In genomic region chr14:60736591-60737192, GRCm38 (mm10) we compare ENCODE assay signal across 7 mouse cellular contexts. TPM values are rescaled to one million over a fixed set of nuclear protein-coding genes. Genes with fewer than 3 reads are reported as not detected.
DNase-seq lines count a peak whose midpoint lies in the region; ATAC-seq and TF ChIP-seq lines count a peak whose summit lies in the region.

No protein-coding gene starts in this region.

- no peak overlapping the region for H3K4me2 ChIP-seq in forebrain, embryonic 16.5 days (ENCODE audit: low read length)
- H3K4me2 ChIP-seq in hindbrain, postnatal 0 days (ENCODE audit: low read depth, low read length), result no peak overlapping the region
- H3K4me2 ChIP-seq in liver, postnatal 0 days (ENCODE audit: low read depth, low read length), result peak overlapping the region; percentile 58
- H3K4me2 ChIP-seq in neural tube, embryonic 12.5 days (replicated peaks), result peak overlapping the region; percentile 18; the same call in 1 of the 2 replicates

- peak; percentile 85 to 87 for DNase-seq in CD8-positive naive resting alpha-beta T cell, adult 2 months (ENCODE audit: low read depth in 2 of 2, low spot score in 2 of 2)
- DNase-seq in WW6 (ENCODE audit: low read depth, low spot score), result peak; percentile 29
- peak; percentile 24 for DNase-seq in hindbrain, postnatal 0 days (ENCODE audit: low spot score)
- DNase-seq in liver, postnatal 0 days, result peak; percentile 60
- no peak for DNase-seq in cerebellum, adult 11 months

- no peaks in the 10 kb centered on the region for H3K36me3 ChIP-seq in forebrain, embryonic 16.5 days (ENCODE audit: control insufficient read depth, insufficient read depth)
- no peaks in the 10 kb centered on the region for H3K36me3 ChIP-seq in hindbrain, postnatal 0 days (ENCODE audit: insufficient read depth, low read length)
- peaks cover 4% of the 10 kb centered on the region; the same call in 1 of the 2 replicates for H3K36me3 ChIP-seq in liver, postnatal 0 days (replicated peaks; ENCODE audit: insufficient read depth, low read length)
- no peaks in the 10 kb centered on the region for H3K36me3 ChIP-seq in neural tube, embryonic 12.5 days

- peaks cover 70% of the 10 kb centered on the region for H3K4me1 ChIP-seq in forebrain, embryonic 16.5 days (replicated peaks; ENCODE audit: control insufficient read depth, insufficient read depth, low read length)
- H3K4me1 ChIP-seq in hindbrain, postnatal 0 days (ENCODE audit: insufficient read depth, low read length), result peaks cover 39% of the 10 kb centered on the region
- H3K4me1 ChIP-seq in liver, postnatal 0 days (ENCODE audit: insufficient read depth), result peaks cover 53% of the 10 kb centered on the region
- peaks cover 28% of the 10 kb centered on the region for H3K4me1 ChIP-seq in neural tube, embryonic 12.5 days

- peak; percentile 16; the same call in 1 of the 2 replicates for ATAC-seq in forebrain, embryonic 16.5 days
- ATAC-seq in hindbrain, postnatal 0 days, result peak; percentile 22; the same call in 1 of the 2 replicates
- ATAC-seq in liver, postnatal 0 days, result peak; percentile 70
- ATAC-seq in neural tube, embryonic 12.5 days (ENCODE audit: low FRiP score, low read depth), result 0 out of 2 replicates have a peak, but pooled peaks have one; percentile 10

- H3K27ac ChIP-seq in forebrain, embryonic 16.5 days (ENCODE audit: low read length), result peak overlapping the region; percentile 50
- peak overlapping the region; percentile 58 for H3K27ac ChIP-seq in hindbrain, postnatal 0 days
- peak overlapping the region; percentile 95 for H3K27ac ChIP-seq in liver, postnatal 0 days (ENCODE audit: low read depth)
- H3K27ac ChIP-seq in neural tube, embryonic 12.5 days, result peak overlapping the region; percentile 37; the same call in 1 of the 2 replicates

- WGBS in forebrain, embryonic 16.5 days, result 3% methylated on average over 4 of the region's 4 CpGs
- 16% methylated on average over 4 of the region's 4 CpGs for WGBS in hindbrain, postnatal 0 days
- 6% methylated on average over 4 of the region's 4 CpGs for WGBS in liver, postnatal 0 days (ENCODE audit: insufficient replicate concordance)
- WGBS in neural tube, embryonic 12.5 days, result 9% methylated on average over 4 of the region's 4 CpGs

- H3K9me3 ChIP-seq in forebrain, embryonic 16.5 days (ENCODE audit: control insufficient read depth, low read length), result no peaks in the 10 kb centered on the region
- H3K9me3 ChIP-seq in hindbrain, postnatal 0 days (ENCODE audit: low read length), result no peaks in the 10 kb centered on the region
- no peaks in the 10 kb centered on the region for H3K9me3 ChIP-seq in liver, postnatal 0 days (ENCODE audit: low read length)
- no peaks in the 10 kb centered on the region for H3K9me3 ChIP-seq in neural tube, embryonic 12.5 days

- no peaks in the 10 kb centered on the region for H3K27me3 ChIP-seq in forebrain, embryonic 16.5 days (replicated peaks; ENCODE audit: control insufficient read depth, insufficient read depth, low read length)
- H3K27me3 ChIP-seq in hindbrain, postnatal 0 days (ENCODE audit: insufficient read depth, low read length), result no peaks in the 10 kb centered on the region
- H3K27me3 ChIP-seq in liver, postnatal 0 days (ENCODE audit: insufficient read depth, low read length), result no peaks in the 10 kb centered on the region
- no peaks in the 10 kb centered on the region for H3K27me3 ChIP-seq in neural tube, embryonic 12.5 days (replicated peaks)

- no peak for TF ChIP-seq CTCF in hindbrain, postnatal 0 days (IDR thresholded peaks at IDR 0.05; ENCODE audit: low read depth)
- TF ChIP-seq CTCF in liver, postnatal 0 days (IDR thresholded peaks at IDR 0.05; ENCODE audit: low read depth), result no peak

- TF ChIP-seq EP300 in liver, postnatal 0 days (IDR thresholded peaks at IDR 0.05; ENCODE audit: low read depth), result peak; percentile 30; the same call in 1 of the 2 replicates

- no peak overlapping the region for H3K4me3 ChIP-seq in forebrain, embryonic 16.5 days (replicated peaks; ENCODE audit: low read length)
- no peak overlapping the region for H3K4me3 ChIP-seq in hindbrain, postnatal 0 days (ENCODE audit: low read length)
- 0 out of 2 replicates have a peak overlapping the region, but pooled peaks have one; percentile 25 for H3K4me3 ChIP-seq in liver, postnatal 0 days (ENCODE audit: low read depth, low read length)
- no peak overlapping the region for H3K4me3 ChIP-seq in neural tube, embryonic 12.5 days

- no peak overlapping the region for H3K9ac ChIP-seq in forebrain, embryonic 16.5 days (replicated peaks; ENCODE audit: low read depth, low read length)
- no peak overlapping the region for H3K9ac ChIP-seq in hindbrain, postnatal 0 days (replicated peaks; ENCODE audit: low read length)
- peak overlapping the region; percentile 34; the same call in 1 of the 2 replicates for H3K9ac ChIP-seq in liver, postnatal 0 days (replicated peaks)
- no peak overlapping the region for H3K9ac ChIP-seq in neural tube, embryonic 12.5 days

RNA-seq across cellular contexts. Expression of gene C1qtnf9, which starts 31.2 kb away (rescaled TPM):
- 0.21 TPM in 1 of 2 replicates, not detected in the other for polyA plus RNA-seq in forebrain, embryonic 16.5 days (2015; fragmentation: Nextera tagmentation; extraction: Ambion mirVana)
- total RNA-seq in hindbrain, postnatal 0 days (2014; rRNA removed), result not detected in 2 replicates
- polyA plus RNA-seq in hindbrain, postnatal 0 days (2015; fragmentation: Nextera tagmentation; extraction: Ambion mirVana), result 0.19 and 0.24 TPM in 2 replicates
- polyA plus RNA-seq in liver, postnatal 0 days (2015; fragmentation: Nextera tagmentation; extraction: Ambion mirVana), result 0.25 and 0.49 TPM in 2 replicates
- polyA plus RNA-seq in neural tube, embryonic 12.5 days (2016; fragmentation: Nextera tagmentation; extraction: Ambion mirVana), result 0.27 and 0.33 TPM in 2 replicates

RNA-seq across cellular contexts. Expression of gene Mipep, which starts 47.7 kb away (rescaled TPM):
- 20.5 and 25.4 TPM in 2 replicates for polyA plus RNA-seq in forebrain, embryonic 16.5 days (2015; fragmentation: Nextera tagmentation; extraction: Ambion mirVana)
- 31.7 and 33.1 TPM in 2 replicates for total RNA-seq in hindbrain, postnatal 0 days (2014; rRNA removed)
- polyA plus RNA-seq in hindbrain, postnatal 0 days (2015; fragmentation: Nextera tagmentation; extraction: Ambion mirVana), result 15.7 and 17.5 TPM in 2 replicates
- polyA plus RNA-seq in liver, postnatal 0 days (2015; fragmentation: Nextera tagmentation; extraction: Ambion mirVana), result 5.6 and 6.1 TPM in 2 replicates
- 19.4 and 20.3 TPM in 2 replicates for polyA plus RNA-seq in neural tube, embryonic 12.5 days (2016; fragmentation: Nextera tagmentation; extraction: Ambion mirVana)

Comparison
In these comparisons a context has a peak if more than half of its experiments do, and no peak if none do; other contexts are left out.
1. ATAC-seq: peak in every context shown above with its lines; median percentile 70 in liver, postnatal 0 days; 22 in hindbrain, postnatal 0 days; 16 in forebrain, embryonic 16.5 days; 10 in neural tube, embryonic 12.5 days.
2. H3K27ac ChIP-seq: peak in every context shown above with its lines; median percentile 95 in liver, postnatal 0 days; 58 in hindbrain, postnatal 0 days; 50 in forebrain, embryonic 16.5 days; 37 in neural tube, embryonic 12.5 days.
3. H3K4me2 ChIP-seq: peak in liver, postnatal 0 days (single experiment) and neural tube, embryonic 12.5 days (single experiment); none in forebrain, embryonic 16.5 days (single experiment) and hindbrain, postnatal 0 days (single experiment).